In the genomic region with DNA sequence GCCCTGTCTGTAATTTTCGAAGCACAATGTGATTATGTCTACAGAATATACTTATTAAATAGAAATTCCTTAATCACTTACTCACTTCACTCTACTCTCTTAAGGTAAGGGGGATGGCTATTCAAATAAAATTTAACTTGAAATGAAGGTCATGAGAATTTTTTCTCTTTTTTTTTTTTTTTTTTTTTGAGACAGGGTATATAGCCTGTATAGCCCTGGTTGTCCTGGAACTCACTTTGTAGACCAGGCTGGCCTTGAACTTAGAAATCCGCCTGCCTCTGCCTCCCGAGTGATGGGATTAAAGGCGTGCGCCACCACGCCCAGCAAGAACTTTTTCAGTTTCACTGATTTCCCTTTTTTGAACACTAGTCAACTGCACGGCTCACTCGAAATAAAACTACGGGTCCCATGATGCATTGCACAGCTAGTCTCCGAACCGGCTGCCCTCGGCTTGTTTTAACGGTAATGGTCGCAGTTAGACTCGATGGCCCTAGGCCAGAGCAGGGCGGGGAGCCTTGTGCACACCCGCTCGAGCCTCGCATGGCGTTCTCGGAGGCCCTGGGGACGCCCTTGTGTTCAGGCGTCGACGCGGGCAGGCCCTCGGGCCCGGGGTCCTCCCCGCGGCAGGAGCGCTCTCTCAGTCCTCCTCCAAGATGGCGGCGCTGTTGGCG, we compare ENCODE assay signal across 8 mouse cellular contexts. TPM values are rescaled to one million over a fixed set of nuclear protein-coding genes. Genes with fewer than 3 reads are reported as not detected.
DNase-seq lines count a peak whose midpoint lies in the region; ATAC-seq and TF ChIP-seq lines count a peak whose summit lies in the region.

A gene (plus strand): TSS at position 443 of the 671 bp plus-strand sequence.

- no peak for TF ChIP-seq CTCF in olfactory bulb, adult 2 months (IDR thresholded peaks at IDR 0.05; ENCODE audit: insufficient read depth, low read depth, low read length)

- DNase-seq in R1 (ENCODE audit: low read depth, low spot score) = peak; percentile 94
- DNase-seq in cerebellum, adult 9-11 months = peak; percentile 84
- DNase-seq in frontal cortex, adult 2 months (ENCODE audit: extremely low spot score in 1 of 2, low spot score in 1 of 2) = peak; percentile 53 to 86
- peak; percentile 90 for DNase-seq in hindbrain, embryonic 10.5 days (ENCODE audit: low spot score)
- DNase-seq in layer of hippocampus, adult 9-10 months (ENCODE audit: low spot score) = peak; percentile 72
- DNase-seq in thymus, postnatal 0 days (ENCODE audit: low spot score) = peak; percentile 87

- no peak for TF ChIP-seq POLR2A in olfactory bulb, adult 2 months (IDR thresholded peaks at IDR 0.05; ENCODE audit: insufficient read depth, low read depth, low read length)

- peak within 1 kb of the TSS; percentile 94 for H3K4me3 ChIP-seq in hindbrain, embryonic 10.5 days
- peak within 1 kb of the TSS; percentile 75 for H3K4me3 ChIP-seq in lung, embryonic 15.5 days
- peak within 1 kb of the TSS; percentile 98 for H3K4me3 ChIP-seq in olfactory bulb, adult 2 months (ENCODE audit: insufficient read depth, low read depth, low read length)

- peak; percentile 93 for ATAC-seq in lung, embryonic 15.5 days (ENCODE audit: borderline replicate concordance, extremely low read depth, low FRiP score, low TSS enrichment)

- no peaks in the 10 kb centered on the region for H3K9me3 ChIP-seq in hindbrain, embryonic 10.5 days
- H3K9me3 ChIP-seq in lung, embryonic 15.5 days = no peaks in the 10 kb centered on the region

- H3K4me2 ChIP-seq in lung, embryonic 15.5 days = peak within 1 kb of the TSS; percentile 73

- H3K9ac ChIP-seq in lung, embryonic 15.5 days = peak within 1 kb of the TSS; percentile 93

- H3K4me1 ChIP-seq in hindbrain, embryonic 10.5 days (replicated peaks) = peaks cover 12% of the 10 kb centered on the region
- 0 out of 2 replicates have a peak, but pooled peaks cover 3% of the 10 kb centered on the region for H3K4me1 ChIP-seq in lung, embryonic 15.5 days
- no peaks in the 10 kb centered on the region for H3K4me1 ChIP-seq in olfactory bulb, adult 2 months (ENCODE audit: control insufficient read depth, insufficient read depth, low read length)

- H3K27ac ChIP-seq in hindbrain, embryonic 10.5 days = peak within 1 kb of the TSS; percentile 99
- H3K27ac ChIP-seq in lung, embryonic 15.5 days = peak within 1 kb of the TSS; percentile 96
- H3K27ac ChIP-seq in olfactory bulb, adult 2 months (ENCODE audit: insufficient read depth, low read depth, low read length) = peak within 1 kb of the TSS; percentile 100

- 4% methylated on average over 34 of the region's 34 CpGs for WGBS in hindbrain, embryonic 10.5 days
- WGBS in lung, embryonic 15.5 days = 4% methylated on average over 34 of the region's 34 CpGs
- WGBS in olfactory bulb, adult 2 months = 3% methylated on average over 34 of the region's 34 CpGs

- H3K36me3 ChIP-seq in hindbrain, embryonic 10.5 days = 0 out of 2 replicates have a peak, but pooled peaks cover 4% of the 10 kb centered on the region
- no peaks in the 10 kb centered on the region for H3K36me3 ChIP-seq in lung, embryonic 15.5 days

- H3K27me3 ChIP-seq in hindbrain, embryonic 10.5 days (ENCODE audit: insufficient read depth, poor library complexity, severe bottlenecking) = no peaks in the 10 kb centered on the region
- H3K27me3 ChIP-seq in lung, embryonic 15.5 days = no peaks in the 10 kb centered on the region

RNA-seq across cellular contexts. Expression of the gene that starts here (rescaled TPM):
- 24.3 and 25.9 TPM in 2 replicates for polyA plus RNA-seq in frontal cortex, adult 2 months (2012; rRNA removed)
- 41.3 and 51.2 TPM in 2 replicates for polyA plus RNA-seq in hindbrain, embryonic 10.5 days (2016; fragmentation: Nextera tagmentation; extraction: Ambion mirVana)
- 36.6 and 39.9 TPM in 2 replicates for polyA plus RNA-seq in lung, embryonic 15.5 days (2015; fragmentation: Nextera tagmentation; extraction: Ambion mirVana)
- not detected in 2 replicates for polyA plus RNA-seq in olfactory bulb, adult 2 months (2012; ENCODE audit: insufficient read depth, insufficient read length, low replicate concordance, missing spikeins)
- 25.0 and 30.0 TPM in 2 replicates for polyA plus RNA-seq in thymus, postnatal 0 days (2015; fragmentation: Nextera tagmentation; extraction: Ambion mirVana)

Comparison
In these comparisons a context has a peak if more than half of its experiments do, and no peak if none do; other contexts are left out.
1. Peak in every context shown above with its lines: DNase-seq, ATAC-seq, H3K4me3 ChIP-seq and H3K27ac ChIP-seq.